Mouse (Mus musculus) frontal cortex, postnatal 25 days (tissue): ENCODE results near the gene Arhgap35.
"Not testable (repeated sequence)": the region's sequence is repeated elsewhere in the genome, so short reads cannot be mapped to it uniquely, and the experiment has no call there.

ENCODE experiments used
- DNase-seq, 2 experiments: peaks; one replicate each; pipeline ENCODE4 v3.0.0; 2022; ENCODE audit warnings: low spot score in 2 of 2

Arhgap35 gene

GRCm38 (mm10) chr7:16606808-16607207 is 8.0 kb downstream of the Arhgap35 start:
- not testable (repeated sequence) for DNase-seq

GRCm38 (mm10) chr7:16604141-16604540 is 10.7 kb downstream of the Arhgap35 start:
- DNase-seq = no peak

DNA sequence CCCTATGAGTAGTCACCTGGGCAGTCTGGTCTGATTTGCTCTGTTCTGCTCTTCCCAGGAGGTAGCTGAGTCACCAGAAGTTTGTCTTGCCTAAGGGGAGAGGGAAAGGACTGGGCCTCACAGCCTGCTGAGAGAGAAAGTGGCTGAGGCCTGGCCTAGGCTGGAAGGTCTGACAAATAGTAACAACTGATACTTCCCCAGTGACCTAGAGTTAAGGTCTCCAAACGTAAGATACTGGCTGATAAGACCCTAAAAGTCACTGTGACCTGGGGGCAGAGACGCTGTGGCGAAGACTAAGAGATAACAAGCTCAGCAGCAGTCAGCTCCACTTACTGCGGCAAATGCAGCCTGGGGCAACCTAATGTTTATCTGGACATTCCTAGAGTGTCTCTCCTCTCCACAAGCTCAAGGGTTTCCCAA is 13.1 kb downstream of the Arhgap35 start:
- DNase-seq = no peak

DNA sequence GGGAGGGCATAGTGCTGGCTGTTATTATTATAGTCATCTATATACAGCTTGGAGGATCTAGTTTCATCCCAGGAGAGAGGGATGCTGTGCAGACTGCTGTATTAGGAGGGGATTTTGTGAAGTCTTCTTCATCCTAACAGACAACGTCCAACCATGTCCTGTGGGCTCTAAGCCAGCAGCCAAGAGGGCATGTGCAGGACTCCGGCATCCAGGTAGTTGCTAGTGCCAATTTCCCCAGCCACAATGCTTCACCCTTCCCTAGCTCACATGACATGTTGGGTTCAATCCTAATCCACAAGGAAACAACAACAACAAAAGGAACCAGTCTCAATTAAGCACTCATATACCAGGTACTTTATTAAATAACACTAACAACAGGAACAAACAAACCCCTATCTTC is 15.8 kb downstream of the Arhgap35 start:
- no peak for DNase-seq

GRCm38 (mm10) chr7:16591292-16591691 is 23.5 kb downstream of the Arhgap35 start:
- no peak for DNase-seq

DNA sequence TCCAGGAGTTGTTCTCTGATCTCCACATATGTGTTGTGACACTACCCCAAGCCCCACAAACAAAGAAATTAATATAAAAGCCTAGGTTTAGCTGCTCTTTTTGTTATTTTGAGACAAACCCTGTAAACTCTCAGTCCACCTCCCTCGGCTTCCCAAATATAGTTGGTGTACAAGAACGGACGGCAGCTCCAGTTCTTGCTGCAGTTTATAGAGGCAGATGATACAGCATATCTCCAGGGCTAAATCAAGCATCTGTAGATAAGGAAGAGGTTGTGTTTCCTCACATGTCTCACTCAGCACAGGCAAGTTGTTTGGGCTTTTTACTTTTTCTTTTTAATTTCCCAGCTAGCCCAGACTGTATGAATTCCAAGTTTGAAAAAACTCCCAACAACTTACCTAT is 27.1 kb downstream of the Arhgap35 start:
- DNase-seq = no peak

GRCm38 (mm10) chr7:16584384-16584783 is 30.4 kb downstream of the Arhgap35 start:
- DNase-seq = no peak

- DNase-seq = no peak
Observed at GRCm38 (mm10) chr7:16583775-16584174, 31.0 kb downstream of the Arhgap35 start.

DNA sequence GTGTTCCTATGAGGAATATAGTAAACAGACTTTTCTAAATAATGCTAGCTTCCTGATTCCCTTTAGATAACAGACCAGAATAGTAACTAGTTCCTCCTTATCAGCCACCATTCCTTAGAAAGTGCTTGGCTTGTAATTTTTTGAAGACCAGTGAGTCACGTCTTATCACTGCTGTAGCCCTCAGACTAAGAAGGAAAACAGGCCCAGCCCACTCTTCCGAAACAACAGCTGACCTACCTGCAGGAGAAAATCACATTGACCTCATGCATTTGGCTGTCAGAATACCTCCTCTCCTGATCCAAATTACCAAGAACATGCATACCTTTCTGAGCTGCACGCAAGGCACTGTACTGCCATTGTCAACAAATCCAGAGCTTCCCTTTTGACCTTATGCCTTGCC is 32.5 kb downstream of the Arhgap35 start:
- no peak for DNase-seq

DNA sequence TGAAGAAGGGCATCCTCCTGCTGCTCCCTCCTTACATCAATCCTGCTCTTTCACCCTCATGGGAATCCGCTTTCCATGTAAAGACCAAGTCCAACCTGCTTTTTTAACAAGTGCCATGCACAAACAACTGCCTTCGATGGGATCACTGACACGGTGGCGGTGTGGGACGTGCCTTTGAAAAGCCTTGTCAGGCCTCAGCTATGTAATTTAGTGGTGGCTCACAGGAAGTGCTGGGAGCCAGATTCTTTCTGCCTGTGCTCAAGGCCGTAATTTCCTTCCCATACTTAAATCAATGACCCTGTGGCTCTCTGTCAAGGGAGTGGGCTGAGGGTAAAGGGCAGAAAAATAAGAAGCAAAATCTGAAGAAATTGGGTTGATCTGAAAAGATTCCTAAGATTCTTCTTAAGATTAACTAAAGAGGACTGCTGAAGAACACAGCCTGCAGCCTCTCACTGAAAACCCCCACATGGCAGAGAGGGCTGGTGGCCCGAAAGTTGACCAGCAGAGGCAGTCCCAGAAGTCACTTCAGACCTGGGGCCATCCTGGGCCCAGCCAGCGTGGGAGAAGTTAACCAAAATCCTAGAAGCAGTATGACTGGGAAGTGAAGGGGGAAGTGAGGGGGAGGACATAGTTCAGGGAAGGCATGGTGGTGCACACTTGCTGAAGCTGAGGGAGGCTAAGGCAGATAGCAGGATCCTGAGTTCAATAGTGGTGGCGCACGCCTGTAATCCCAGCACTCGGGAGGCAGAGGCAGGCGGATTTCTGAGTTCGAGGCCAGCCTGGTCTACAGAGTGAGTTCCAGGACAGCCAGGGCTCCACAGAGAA is 33.3 kb downstream of the Arhgap35 start:
- no peak for DNase-seq

DNA sequence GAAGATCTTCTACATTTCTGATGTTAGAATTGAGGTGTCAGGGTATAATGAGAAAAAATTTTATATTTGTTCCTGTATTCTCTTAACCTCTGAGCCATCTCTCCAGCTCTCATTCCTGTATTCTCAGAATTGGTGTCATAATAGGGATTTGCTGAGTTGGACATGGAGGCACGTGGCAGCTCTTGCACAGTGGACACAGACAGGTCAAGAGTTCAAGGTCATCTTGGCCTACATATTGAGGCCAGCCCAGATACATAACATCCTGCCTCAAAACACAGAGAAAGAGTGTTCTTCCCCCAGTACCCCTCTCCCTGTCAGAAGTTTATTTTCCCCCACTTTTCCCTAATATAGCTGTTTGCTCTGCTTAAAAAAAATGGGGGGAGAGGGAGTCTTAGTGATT is 38.1 kb downstream of the Arhgap35 start:
- DNase-seq = no peak

GRCm38 (mm10) chr7:16571191-16571590 is 43.6 kb downstream of the Arhgap35 start:
- DNase-seq = no peak

DNA sequence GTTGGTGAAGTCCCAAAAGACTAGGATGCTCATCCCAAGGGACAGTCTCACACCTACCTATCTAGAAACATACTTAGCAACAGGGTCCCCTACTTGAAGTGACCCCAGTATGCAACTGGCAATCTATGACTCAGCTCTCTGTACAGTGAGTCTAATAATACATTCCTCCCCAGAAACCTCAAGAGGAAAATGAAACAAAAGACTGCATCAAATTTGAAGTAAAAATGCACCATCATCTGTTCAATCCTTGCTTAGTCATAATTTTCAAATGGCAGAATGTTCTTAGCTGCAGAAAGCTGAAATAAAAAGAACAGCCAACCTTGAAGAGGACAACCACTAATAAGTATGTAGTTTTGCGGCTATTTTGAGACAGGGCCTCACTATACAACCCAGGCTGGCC is 44.1 kb downstream of the Arhgap35 start:
- no peak for DNase-seq

- no peak for DNase-seq
Observed at GRCm38 (mm10) chr7:16564491-16564890, 50.3 kb downstream of the Arhgap35 start.

- DNase-seq = no peak
Observed at GRCm38 (mm10) chr7:16557783-16558538, 56.8 kb downstream of the Arhgap35 start.

DNA sequence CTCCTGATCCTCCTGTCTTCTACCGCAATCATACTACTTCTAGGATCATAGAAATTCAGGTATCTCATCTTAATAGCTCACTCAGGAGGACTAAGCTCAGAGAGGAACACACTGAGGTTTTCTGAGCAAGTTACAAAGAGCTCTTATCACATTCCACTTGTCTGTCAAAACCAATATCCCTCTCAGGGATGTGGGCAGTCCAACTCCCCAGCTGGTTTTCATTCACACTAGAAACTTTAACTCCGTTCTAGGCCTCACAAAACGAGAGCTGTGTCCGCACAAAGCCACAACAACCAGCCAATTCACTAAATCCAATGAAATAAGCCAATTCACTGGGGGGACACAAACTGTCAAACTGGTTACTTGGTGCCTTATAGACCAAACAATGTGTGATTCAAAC is 57.5 kb downstream of the Arhgap35 start:
- no peak for DNase-seq

DNA sequence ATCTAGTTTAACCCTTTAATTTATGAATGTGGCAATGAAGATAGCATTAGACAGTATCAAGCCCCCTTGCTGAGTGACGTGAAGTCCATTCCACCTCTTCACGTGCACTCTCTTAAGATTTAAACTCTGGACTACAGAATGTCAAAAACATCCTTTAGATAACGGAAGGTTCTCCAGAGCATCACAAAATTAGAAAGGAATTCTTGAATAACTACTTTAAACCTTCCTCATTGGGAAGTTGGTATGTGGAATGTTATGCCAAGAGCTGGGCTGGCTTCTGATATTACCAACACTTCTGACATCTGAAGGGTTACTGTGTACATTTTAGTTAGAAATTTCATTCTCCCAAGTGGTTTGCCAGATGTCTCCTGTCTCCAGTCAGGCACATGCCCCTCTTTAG is 60.6 kb downstream of the Arhgap35 start:
- no peak for DNase-seq

- DNase-seq = no peak
Observed at GRCm38 (mm10) chr7:16551581-16551980, 63.2 kb downstream of the Arhgap35 start.

DNA sequence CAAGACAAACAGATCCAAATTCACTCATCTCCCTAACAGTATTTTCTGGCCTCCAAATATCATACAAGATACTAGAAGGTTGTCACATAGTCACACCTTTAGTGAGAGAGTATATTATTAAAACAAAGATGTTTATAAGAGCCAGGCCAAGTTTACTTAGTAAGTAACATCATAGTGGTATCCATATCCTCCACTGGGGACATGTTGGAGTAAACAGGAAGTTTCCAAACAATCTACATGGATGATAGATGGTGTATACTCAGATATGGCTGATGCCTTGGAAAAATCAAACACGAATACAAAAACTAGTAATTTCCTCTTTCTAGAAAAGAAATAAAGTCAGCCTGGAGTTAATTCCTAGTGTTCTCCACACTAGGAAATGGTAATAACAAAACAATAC is 65.5 kb downstream of the Arhgap35 start:
- no peak for DNase-seq

- no peak for DNase-seq
Observed at GRCm38 (mm10) chr7:16544770-16545169, 70.0 kb downstream of the Arhgap35 start.

DNA sequence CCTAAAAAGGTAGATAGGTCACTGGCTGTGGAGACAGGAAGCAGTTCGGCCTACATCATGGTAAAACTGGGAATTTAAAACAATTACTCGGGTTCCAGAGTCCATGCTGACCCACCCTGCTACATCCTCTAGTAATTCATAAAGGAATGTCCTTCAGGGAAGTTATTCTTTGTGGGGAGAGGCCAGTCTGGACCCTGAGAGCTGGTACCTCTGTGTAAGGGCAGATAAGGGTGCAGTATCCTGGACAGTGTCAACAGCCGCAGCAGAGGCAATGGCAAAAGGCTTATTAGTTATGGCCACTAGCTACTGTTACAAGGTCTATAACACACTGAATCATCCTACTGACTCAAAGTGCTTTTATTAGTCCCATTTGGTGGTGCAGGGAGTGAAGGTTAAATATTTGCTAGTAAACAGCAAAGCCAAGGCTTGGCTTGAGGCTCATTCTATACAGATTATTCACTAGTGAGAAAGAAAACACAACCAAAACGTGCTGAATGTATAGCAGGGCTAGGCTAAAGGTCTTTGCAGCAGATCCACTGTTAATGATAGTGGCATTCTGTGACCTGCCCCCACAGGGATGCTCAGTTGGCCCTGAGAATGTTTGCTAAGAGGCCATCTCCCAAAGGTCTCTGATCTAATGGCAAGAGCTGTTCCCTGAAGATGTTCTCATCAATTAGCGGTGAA is 77.4 kb downstream of the Arhgap35 start:
- no peak for DNase-seq

DNA sequence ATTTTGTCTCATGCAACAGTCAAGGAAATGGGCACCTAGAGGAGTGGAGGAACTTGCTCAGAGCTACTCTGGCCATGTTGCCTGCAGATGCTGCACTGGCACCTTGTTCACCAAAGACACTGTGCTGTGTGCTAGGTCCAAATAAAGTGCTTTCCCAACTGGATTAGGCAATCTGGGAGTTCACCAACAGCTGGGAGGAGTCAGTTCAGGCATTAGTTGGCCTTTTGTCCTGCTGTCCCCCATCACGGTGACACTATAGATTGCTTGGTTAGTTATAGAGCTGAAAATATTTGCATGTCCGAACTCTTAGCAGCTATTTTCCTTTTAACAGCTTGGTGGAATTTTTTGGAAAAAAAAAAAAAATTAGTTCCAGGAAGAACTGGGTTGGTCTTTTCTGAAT is 88.8 kb downstream of the Arhgap35 start:
- DNase-seq = no peak

DNA sequence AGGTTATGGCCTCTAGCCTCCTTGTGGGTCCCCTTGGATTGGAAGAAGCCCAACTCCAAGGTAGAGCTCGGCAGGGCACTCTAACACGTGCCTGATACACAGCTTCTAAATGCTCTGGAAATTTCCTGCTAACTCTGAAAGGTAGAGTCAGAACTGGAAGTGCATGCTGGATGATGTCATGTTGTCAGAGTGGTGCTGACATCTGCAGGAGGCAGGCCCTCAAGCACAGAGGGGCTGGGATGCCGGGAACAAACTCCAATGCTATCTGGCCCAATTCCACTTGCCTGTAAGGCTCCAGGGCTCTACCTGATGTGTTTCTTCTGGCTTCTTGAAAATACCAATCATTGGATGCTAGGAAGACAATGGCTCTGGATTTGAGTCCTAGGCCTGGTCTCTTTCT is 89.3 kb downstream of the Arhgap35 start:
- DNase-seq = no peak
